Mouse (Mus musculus) cortical plate, adult 2 months (tissue): ENCODE data around the gene Gm45234.
A peak's percentile ranks its signal among the peaks of the same experiment; 100 is the strongest.

Source experiments
- CTCF ChIP-seq: fragments of 200-500 bp; IDR thresholded peaks from 2 replicates; pipeline ENCODE4 v1.5.1; 2011; ENCODE audit warnings: mild to moderate bottlenecking, control low read depth, low read length; ENCODE audit not compliant: insufficient read depth; ENCODE audit errors: extremely low read depth
- POLR2A ChIP-seq: fragments of 200-500 bp; IDR thresholded peaks from 2 replicates; pipeline ENCODE4 v1.6.1; 2011; ENCODE audit warnings: mild to moderate bottlenecking, low read length, control low read depth; ENCODE audit not compliant: insufficient read depth; ENCODE audit errors: extremely low read depth

- TF ChIP-seq POLR2A (no peak; the same call in 1 of the 2 replicates), CTCF (peak; percentile 40; the same call in 1 of the 2 replicates)
These were observed 15.5 kb downstream of the Gm45234 start for GRCm38 (mm10) chr6:124740211-124740887.
